Mouse (Mus musculus) heart, postnatal 0 days (tissue): ENCODE data around the gene Rnf10.

Experiments used
- CTCF ChIP-seq: IDR thresholded peaks from 2 replicates; pipeline ENCODE4 v1.5.1; 2016; ENCODE audit warnings: antibody characterized with exemption, control low read depth, low read depth
- EP300 ChIP-seq: IDR thresholded peaks from 2 replicates; pipeline ENCODE4 v1.6.1; 2016; ENCODE audit warnings: antibody characterized with exemption, low read depth

DNA sequence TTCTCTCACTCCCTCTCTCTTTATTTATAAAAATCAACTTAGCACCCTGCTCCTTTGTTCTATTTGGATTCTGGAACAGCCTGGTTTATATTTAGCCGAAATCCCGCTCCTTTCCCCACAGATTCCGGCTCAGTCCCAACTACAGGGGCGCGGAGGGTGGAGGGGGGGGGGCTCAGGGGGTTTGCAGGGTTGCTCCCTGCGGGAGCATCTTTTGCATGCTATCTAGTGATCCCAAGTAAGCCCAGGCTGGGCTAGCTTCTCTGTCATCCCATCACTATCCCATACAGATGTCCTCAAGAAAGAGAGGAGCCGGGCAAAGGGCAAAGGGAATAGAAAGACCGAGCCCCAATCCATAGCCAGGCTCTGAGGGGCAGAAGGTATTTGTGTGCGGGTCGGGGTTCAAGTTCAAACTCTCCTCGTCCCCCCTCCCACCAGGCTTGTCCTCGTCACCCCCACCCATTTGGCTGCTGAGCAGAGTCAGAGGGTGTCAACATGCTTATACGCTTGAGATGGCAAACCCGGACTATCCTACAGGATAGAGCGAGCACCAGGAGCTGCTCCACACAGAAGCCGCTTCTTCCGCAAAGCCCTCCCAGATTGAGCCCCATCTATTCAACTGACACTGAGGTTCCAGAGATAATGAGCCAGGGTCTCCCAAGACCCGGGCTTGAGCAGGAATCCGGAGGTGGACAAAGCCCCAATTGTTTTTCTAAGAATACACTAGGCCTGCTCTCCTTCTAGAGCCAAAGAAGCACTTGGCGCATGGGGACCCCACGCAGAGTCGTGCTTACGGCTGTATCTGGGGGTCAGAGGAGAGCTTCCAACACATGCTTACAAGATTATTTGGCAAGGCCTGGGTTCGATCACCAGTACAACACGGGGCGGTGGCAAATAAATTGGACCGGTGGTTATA lies 57.2 kb downstream of the Rnf10 start:
- no peak for TF ChIP-seq EP300
- TF ChIP-seq CTCF = no peak
